Mouse (Mus musculus) limb, embryonic 14.5 days (tissue): Measurements from ENCODE around the gene Gm732. TPM values are rescaled to one million over a fixed set of nuclear protein-coding genes. Genes with fewer than 3 reads are reported as not detected.

Experiments used
- ATAC-seq: fragments of 200-750 bp; cut with Nextera tagmentation; 2 replicates; pipeline ENCODE4 v1.8.0; 2017; ENCODE audit warnings: low read depth, moderate number of reproducible peaks, moderate TSS enrichment; ENCODE audit not compliant: low FRiP score
- DNase-seq: peaks from one replicate; pipeline ENCODE4 v3.0.0-alpha.2; 2015; ENCODE audit warnings: low spot score
- H3K27ac ChIP-seq: fragments of 300-500 bp; sonication (generic); replicated peaks from 2 replicates; pipeline ENCODE4 v1.5.1; 2014; ENCODE audit warnings: low read depth, mild to moderate bottlenecking, low read length, moderate library complexity, mixed read lengths
- H3K27me3 ChIP-seq: fragments of 300-500 bp; sonication (generic); 2 replicates; pipeline ENCODE4 v1.6.1; 2014; ENCODE audit warnings: low read length, mixed read lengths; ENCODE audit not compliant: control insufficient read depth, insufficient read depth
- H3K36me3 ChIP-seq: fragments of 300-500 bp; sonication (generic); 2 replicates; pipeline ENCODE4 v1.6.1; 2014; ENCODE audit warnings: mild to moderate bottlenecking, low read length, moderate library complexity, mixed read lengths; ENCODE audit not compliant: control insufficient read depth, insufficient read depth
- H3K4me1 ChIP-seq: fragments of 300-500 bp; sonication (generic); 2 replicates; pipeline ENCODE4 v1.6.1; 2014; ENCODE audit warnings: antibody characterized with exemption, low read length, mixed read lengths; ENCODE audit not compliant: control insufficient read depth, insufficient read depth
- H3K4me2 ChIP-seq: fragments of 300-500 bp; sonication (generic); replicated peaks from 2 replicates; pipeline ENCODE4 v1.6.1; 2014; ENCODE audit warnings: low read depth, mild to moderate bottlenecking, low read length, moderate library complexity; ENCODE audit not compliant: severe bottlenecking
- H3K4me3 ChIP-seq: fragments of 300-500 bp; sonication (generic); replicated peaks from 2 replicates; pipeline ENCODE4 v1.5.1; 2014; ENCODE audit warnings: low read length
- H3K9ac ChIP-seq: fragments of 300-500 bp; sonication (generic); 2 replicates; pipeline ENCODE4 v1.6.1; 2014; ENCODE audit warnings: mild to moderate bottlenecking, low read depth, low read length, moderate library complexity; ENCODE audit not compliant: severe bottlenecking
- H3K9me3 ChIP-seq: fragments of 300-500 bp; sonication (generic); 2 replicates; pipeline ENCODE4 v1.6.1; 2016; ENCODE audit warnings: low read length; ENCODE audit not compliant: control insufficient read depth
- POLR2A ChIP-seq: fragments of 200-500 bp; IDR thresholded peaks from 2 replicates; pipeline ENCODE4 v1.8.0; 2012; ENCODE audit warnings: inconsistent platforms, mild to moderate bottlenecking, moderate library complexity, borderline replicate concordance; ENCODE audit not compliant: insufficient read depth, insufficient read length; ENCODE audit errors: extremely low read depth
- WGBS: fragments of 180-500 bp; shearing (Covaris S2); extraction: QIAGEN DNeasy Blood & Tissue Kit; methylation state at CpG from one replicate; pipeline ENCODE4 v1.1.7; 2014; 5-methylcytosine and 5-hydroxymethylcytosine counted together
- polyA plus RNA-seq, 2 experiments: library from polyadenylated mRNA; depleted of rRNA in 1 of 2; stranded (reverse) in 1 of 2; unstranded in 1 of 2; fragments of >200 nt; fragmentation: Nextera tagmentation in 1 of 2; extraction: Ambion mirVana in 1 of 2; gene quantifications; 2 replicates each; pipeline versions ENCODE4 v1.2.1 to v1.2.3; 2012 to 2014

Gene Gm732
- polyA plus RNA-seq (2012; rRNA removed) (not detected in 2 replicates), polyA plus RNA-seq (2014; fragmentation: Nextera tagmentation; extraction: Ambion mirVana) (not detected in 2 replicates)

DNA sequence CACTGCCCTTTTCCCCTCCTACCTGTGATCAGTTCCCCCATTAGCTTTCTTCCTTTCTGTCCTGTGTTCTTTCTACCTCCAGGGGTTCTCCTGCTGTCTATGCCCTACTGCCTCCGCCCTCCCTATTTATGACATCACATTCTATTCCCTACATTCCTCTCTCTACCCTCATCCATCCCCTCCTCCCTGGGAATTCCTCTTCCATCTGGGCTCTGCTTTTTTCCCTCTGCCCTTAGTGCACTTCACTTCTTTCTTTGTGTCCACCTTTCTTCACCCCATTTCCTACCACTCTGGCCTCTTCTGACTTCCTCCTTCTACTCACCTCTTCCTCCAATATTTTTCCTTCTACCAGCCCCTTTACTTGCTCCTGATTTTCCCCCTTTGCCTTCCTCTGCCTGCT, at the start of gene Gm732:
Gm732 (minus strand) TSS at position 101 of the 400 bp plus-strand sequence.
- ATAC-seq: no peak
- Histone ChIP-seq H3K9me3 (no peaks in the 10 kb centered on the region), H3K4me1 (no peaks in the 10 kb centered on the region), H3K4me3 (no peak within 1 kb of the TSS), H3K27ac (no peak within 1 kb of the TSS), H3K27me3 (no peaks in the 10 kb centered on the region), H3K4me2 (no peak within 1 kb of the TSS), H3K9ac (no peak within 1 kb of the TSS), H3K36me3 (no peaks in the 10 kb centered on the region)
- no peak for DNase-seq
- 48% methylated on average over 1 of the region's 1 CpGs for WGBS
- no peak for TF ChIP-seq POLR2A

Other genes starting within 250 kb of the Gm732 start
- gene Tent5d, start 155.9 kb downstream of the Gm732 start, polyA plus RNA-seq (2012; rRNA removed): 0.01 TPM in 1 of 2 replicates, not detected in the other
- gene Tent5d, start 155.9 kb downstream of the Gm732 start, polyA plus RNA-seq (2014; fragmentation: Nextera tagmentation; extraction: Ambion mirVana): not detected in 2 replicates
- 7.6 and 8.0 TPM in 2 replicates for gene 2610002M06Rik, start 132.1 kb downstream of the Gm732 start, polyA plus RNA-seq (2012; rRNA removed)
- gene 2610002M06Rik, start 132.1 kb downstream of the Gm732 start, polyA plus RNA-seq (2014; fragmentation: Nextera tagmentation; extraction: Ambion mirVana): 9.7 and 12.6 TPM in 2 replicates